Mouse (Mus musculus) small intestine, adult 10 weeks (tissue): Measurements from ENCODE around the gene Serpine3. TPM values are rescaled to one million over a fixed set of nuclear protein-coding genes. Genes with fewer than 3 reads are reported as not detected.

Experiments used
- polyA plus RNA-seq: library from polyadenylated mRNA; stranded (reverse); fragments of 350-450 nt; fragmentation: Illumina TruSeq; extraction: RNeasy Lipid Tissue Mini Kit (QIAGEN cat#74804); gene quantifications from one replicate; pipeline ENCODE4 v1.2.3, GENCODE M21; 2014; ENCODE audit warnings: low replicate concordance

Gene Serpine3
- not detected for polyA plus RNA-seq

DNA sequence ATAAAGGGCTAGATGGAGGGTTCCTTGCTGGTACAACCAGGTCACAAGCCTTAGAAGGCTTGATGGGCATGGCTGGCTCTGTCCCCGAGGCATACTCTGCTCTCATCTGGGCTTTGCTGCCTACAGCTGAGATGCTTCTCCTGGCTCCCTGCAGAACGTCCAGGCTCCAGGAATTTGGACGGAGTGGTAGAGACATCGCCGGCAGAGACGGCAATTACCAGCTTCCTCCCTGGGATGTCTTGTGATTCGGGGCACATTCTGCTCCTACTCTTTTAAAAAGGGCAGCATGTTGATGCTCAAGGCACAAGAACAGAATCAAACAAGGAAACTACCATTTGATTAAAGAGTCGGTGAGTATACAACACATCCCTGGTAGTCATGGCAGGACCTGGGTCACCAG is at the start of gene Serpine3:
Gene Serpine3, plus strand, starts transcription at position 301 of the 400 bp plus-strand sequence.

Other genes starting within 250 kb of the Serpine3 start
- not detected for gene Gucy1b2, start 207.4 kb upstream of the Serpine3 start, polyA plus RNA-seq
- 1.4 TPM for gene Fam124a, start 107.9 kb upstream of the Serpine3 start, polyA plus RNA-seq
- not detected for gene Gm4131, start 96.7 kb upstream of the Serpine3 start, polyA plus RNA-seq
- gene Ints6, start 97.5 kb downstream of the Serpine3 start, polyA plus RNA-seq: 54.0 TPM
- 6.8 TPM for gene Wdfy2, start 174.0 kb downstream of the Serpine3 start, polyA plus RNA-seq